Mouse (Mus musculus): Measurements from ENCODE around the gene Odaph.

The Odaph gene

GRCm38 (mm10) chr5:91989261-91989660 lies 2.0 kb downstream of the Odaph start:
- no peak for DNase-seq (ENCODE audit: low read depth, low spot score)

- DNase-seq (ENCODE audit: low read depth, low spot score) = no peak
These were observed 4.1 kb downstream of the Odaph start for GRCm38 (mm10) chr5:91991191-91991937.

GRCm38 (mm10) chr5:91993061-91993460 lies 5.8 kb downstream of the Odaph start:
- DNase-seq (ENCODE audit: low read depth, low spot score) = no peak

- no peak for DNase-seq (ENCODE audit: low read depth, low spot score)
These were observed 7.3 kb downstream of the Odaph start for GRCm38 (mm10) chr5:91994546-91994945.

GRCm38 (mm10) chr5:92000770-92001169 lies 13.5 kb downstream of the Odaph start:
- DNase-seq (ENCODE audit: low read depth, low spot score) = no peak

- DNase-seq (ENCODE audit: low read depth, low spot score) = peak; percentile 23
These were observed 15.7 kb downstream of the Odaph start for GRCm38 (mm10) chr5:92003011-92003410.

GRCm38 (mm10) chr5:92009827-92010226 lies 22.6 kb downstream of the Odaph start:
- DNase-seq (ENCODE audit: low read depth, low spot score) = no peak

GRCm38 (mm10) chr5:92011756-92012155 lies 24.5 kb downstream of the Odaph start:
- no peak for DNase-seq (ENCODE audit: low read depth, low spot score)

- no peak for DNase-seq (ENCODE audit: low read depth, low spot score)
These were observed 32.7 kb downstream of the Odaph start for GRCm38 (mm10) chr5:92019960-92020359.

GRCm38 (mm10) chr5:92042377-92043348 lies 55.4 kb downstream of the Odaph start:
- peak; percentile 90 for DNase-seq (ENCODE audit: low read depth, low spot score)

GRCm38 (mm10) chr5:92043783-92044182 lies 56.5 kb downstream of the Odaph start, which contains the start of gene Cdkl2:
Cdkl2 (minus strand) TSS chr5:92043883.
- no peak for DNase-seq (ENCODE audit: low read depth, low spot score)
